Comparison of ENCODE assay signal across 7 mouse cellular contexts in the genomic region with DNA sequence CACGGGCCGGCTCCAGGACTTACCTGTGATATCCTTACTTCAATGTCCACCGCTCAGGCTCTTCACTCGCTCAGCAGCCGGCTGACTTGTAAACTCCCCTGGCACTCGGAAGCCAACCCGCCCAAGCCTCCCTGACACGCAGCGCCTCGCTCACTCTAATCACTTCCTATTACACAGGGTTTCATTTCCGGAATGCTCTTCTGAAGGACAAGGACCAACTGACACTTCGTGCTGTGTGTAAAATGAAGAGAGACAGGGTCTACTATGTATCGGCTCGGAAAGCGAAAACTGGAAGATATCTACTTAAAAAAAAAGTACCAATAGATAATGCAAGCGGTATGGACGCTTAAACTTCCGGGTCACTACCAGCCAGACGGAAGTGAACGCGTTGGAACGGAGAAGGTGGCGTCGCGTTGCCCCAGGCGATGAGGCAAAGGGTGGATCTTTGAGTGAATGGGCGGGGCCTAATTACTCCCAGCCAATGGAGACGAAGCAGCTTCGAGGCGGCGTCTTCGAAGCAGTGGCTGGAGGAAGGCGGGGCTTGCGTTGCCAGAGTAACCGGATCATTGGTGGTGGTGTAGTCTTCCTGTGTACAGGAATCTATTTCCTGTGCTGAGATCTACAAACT. TPM values are rescaled to one million over a fixed set of nuclear protein-coding genes. Genes with fewer than 3 reads are reported as not detected.
A peak's percentile ranks its signal among the peaks of the same experiment; 100 is the strongest.
DNase-seq lines count a peak whose midpoint lies in the region; ATAC-seq lines count a peak whose summit lies in the region.

A gene (minus strand): TSS at position 366 of the 628 bp plus-strand sequence.

- peak within 1 kb of the TSS; percentile 71 for H3K9ac ChIP-seq in embryonic facial prominence, embryonic 11.5 days (replicated peaks; ENCODE audit: low read length)
- H3K9ac ChIP-seq in midbrain, embryonic 13.5 days (replicated peaks): peak within 1 kb of the TSS; percentile 76

- no peaks in the 10 kb centered on the region for H3K9me3 ChIP-seq in embryonic facial prominence, embryonic 11.5 days (replicated peaks; ENCODE audit: control insufficient read depth, low read length)
- H3K9me3 ChIP-seq in limb, embryonic 10.5 days (replicated peaks): no peaks in the 10 kb centered on the region
- H3K9me3 ChIP-seq in midbrain, embryonic 13.5 days: no peaks in the 10 kb centered on the region

- no peaks in the 10 kb centered on the region for H3K4me1 ChIP-seq in embryonic facial prominence, embryonic 11.5 days (ENCODE audit: control insufficient read depth, insufficient read depth, low read length)
- peaks cover 15% of the 10 kb centered on the region for H3K4me1 ChIP-seq in limb, embryonic 10.5 days
- H3K4me1 ChIP-seq in midbrain, embryonic 13.5 days (replicated peaks): peaks cover 27% of the 10 kb centered on the region

- under 1% methylated on average over 35 of the region's 35 CpGs for WGBS in embryonic facial prominence, embryonic 11.5 days
- under 1% methylated on average over 35 of the region's 35 CpGs for WGBS in limb, embryonic 10.5 days
- under 1% methylated on average over 35 of the region's 35 CpGs for WGBS in midbrain, embryonic 13.5 days

- H3K4me3 ChIP-seq in embryonic facial prominence, embryonic 11.5 days (ENCODE audit: low read depth, low read length): peak within 1 kb of the TSS; percentile 81
- peak within 1 kb of the TSS; percentile 76 for H3K4me3 ChIP-seq in limb, embryonic 10.5 days
- peak within 1 kb of the TSS; percentile 90 for H3K4me3 ChIP-seq in midbrain, embryonic 13.5 days (replicated peaks)

- H3K27ac ChIP-seq in embryonic facial prominence, embryonic 11.5 days (replicated peaks; ENCODE audit: low read depth, low read length): no peak within 1 kb of the TSS
- H3K27ac ChIP-seq in limb, embryonic 10.5 days: peak within 1 kb of the TSS; percentile 67
- peak within 1 kb of the TSS; percentile 74 for H3K27ac ChIP-seq in midbrain, embryonic 13.5 days

- H3K36me3 ChIP-seq in embryonic facial prominence, embryonic 11.5 days (replicated peaks; ENCODE audit: control insufficient read depth, insufficient read depth, low read depth, low read length): no peaks in the 10 kb centered on the region
- H3K36me3 ChIP-seq in limb, embryonic 10.5 days: peaks cover 23% of the 10 kb centered on the region
- H3K36me3 ChIP-seq in midbrain, embryonic 13.5 days: peaks cover 19% of the 10 kb centered on the region

- ATAC-seq in embryonic facial prominence, embryonic 11.5 days (replicated peaks; ENCODE audit: insufficient number of reproducible peaks, low FRiP score, low TSS enrichment, low read depth): peak; percentile 99
- peak; percentile 97 for ATAC-seq in granulocyte monocyte progenitor cell, adult 5-6 weeks (replicated peaks; ENCODE audit: poor library complexity, severe bottlenecking)
- ATAC-seq in midbrain, embryonic 13.5 days: peak; percentile 99

- peak; percentile 99 for DNase-seq in adrenal gland, postnatal 14 days
- peak; percentile 100 for DNase-seq in embryonic facial prominence, embryonic 11.5 days (ENCODE audit: low spot score)
- DNase-seq in kidney, adult 11 months: peak; percentile 98
- peak; percentile 98 for DNase-seq in limb, embryonic 10.5 days (ENCODE audit: low spot score)
- peak; percentile 96 for DNase-seq in spleen, adult 12 weeks (ENCODE audit: low spot score)

- peak within 1 kb of the TSS; percentile 57 for H3K4me2 ChIP-seq in embryonic facial prominence, embryonic 11.5 days (ENCODE audit: low read depth, low read length)
- H3K4me2 ChIP-seq in midbrain, embryonic 13.5 days (replicated peaks): peak within 1 kb of the TSS; percentile 93

- no peaks in the 10 kb centered on the region for H3K27me3 ChIP-seq in embryonic facial prominence, embryonic 11.5 days (ENCODE audit: control insufficient read depth, insufficient read depth, low read length)
- no peaks in the 10 kb centered on the region for H3K27me3 ChIP-seq in limb, embryonic 10.5 days (ENCODE audit: low read depth, poor library complexity, severe bottlenecking)
- H3K27me3 ChIP-seq in midbrain, embryonic 13.5 days: no peaks in the 10 kb centered on the region

RNA-seq across cellular contexts. Expression of the gene that starts here (rescaled TPM):
- 24.6 and 25.0 TPM in 2 replicates for total RNA-seq in adrenal gland, postnatal 14 days (2021)
- polyA plus RNA-seq in embryonic facial prominence, embryonic 11.5 days (2014; fragmentation: Nextera tagmentation; extraction: Ambion mirVana): 26.7 and 26.9 TPM in 2 replicates
- total RNA-seq in granulocyte monocyte progenitor cell, adult 5-6 weeks (2014; fragmentation: Nextera tagmentation): 15.6 and 30.9 TPM in 2 replicates
- total RNA-seq in granulocyte monocyte progenitor cell, adult 5-6 weeks (2017): 36.2 and 44.7 TPM in 2 replicates
- polyA plus RNA-seq in limb, embryonic 10.5 days (2016; fragmentation: Nextera tagmentation; extraction: Ambion mirVana): 23.9 and 27.5 TPM in 2 replicates
- 30.7 and 31.3 TPM in 2 replicates for polyA plus RNA-seq in midbrain, embryonic 13.5 days (2015; fragmentation: Nextera tagmentation; extraction: Ambion mirVana)
